Mouse (Mus musculus): ENCODE data around the gene Casd1.

DNA sequence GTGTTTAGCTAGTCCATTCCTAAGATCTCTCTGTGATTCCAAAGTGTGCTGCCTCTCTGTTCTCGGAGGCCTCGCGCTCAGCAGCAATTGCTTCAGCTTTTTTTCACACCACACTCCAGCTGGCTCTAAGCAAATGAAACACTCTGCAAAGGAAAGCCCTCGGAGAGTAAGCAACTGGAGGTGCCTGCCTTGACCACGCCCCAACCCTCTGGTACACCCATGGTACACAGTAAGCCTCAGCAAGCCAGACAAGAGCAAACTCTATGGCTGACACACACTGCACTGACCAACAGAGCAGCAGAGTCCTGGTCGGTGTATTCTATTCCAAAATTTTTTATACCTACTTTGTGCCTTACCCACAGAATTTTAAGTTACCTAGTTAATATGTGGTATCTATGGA is 17.2 kb upstream of the Casd1 start:
- no peak for TF ChIP-seq CTCF (IDR thresholded peaks at IDR 0.05; ENCODE audit: borderline replicate concordance, control insufficient read depth, extremely low read depth, insufficient read depth, low read length, poor library complexity)
- no peak for TF ChIP-seq POLR2A (IDR thresholded peaks at IDR 0.05; ENCODE audit: control insufficient read depth, extremely low read depth, insufficient read depth, low read length, poor library complexity)
